8 mouse cellular contexts compared by ENCODE assay signal in genomic region chr8:70212112-70213055, GRCm38 (mm10). TPM values are rescaled to one million over a fixed set of nuclear protein-coding genes. Genes with fewer than 3 reads are reported as not detected.
DNase-seq lines count a peak whose midpoint lies in the region; ATAC-seq lines count a peak whose summit lies in the region.

TSS of gene Slc25a42 (minus strand) at chr8:70212305.

- peak; percentile 87 for ATAC-seq in inflammation-experienced regulatory T-cells, adult 6 months
- peak; percentile 94 for ATAC-seq in megakaryocyte-erythroid progenitor cell, adult 5-6 weeks (replicated peaks; ENCODE audit: low FRiP score, low TSS enrichment, poor library complexity, severe bottlenecking)

- intact Hi-C loops in gastrocnemius, postnatal 14 days (cut with DNase I; ENCODE audit: low total_unique reads) = no loop called here
- intact Hi-C loops in left cerebral cortex, postnatal 10 days (cut with DNase I) = no loop called here

- peak; percentile 99 to 100 for DNase-seq in adrenal gland, adult (ENCODE audit: inconsistent age in 2 of 2, low spot score in 1 of 2)
- DNase-seq in embryo, embryonic 10.5 days (ENCODE audit: low spot score) = peak; percentile 99
- DNase-seq in gastrocnemius, postnatal 14 days = peak; percentile 96
- DNase-seq in left cerebral cortex, postnatal 10 days (ENCODE audit: extremely low spot score in 1 of 2, low spot score in 2 of 2) = peak; percentile 98 to 99
- peak; percentile 99 for DNase-seq in right cerebral cortex, postnatal 25 days
- peak; percentile 95 to 97 for DNase-seq in urinary bladder, postnatal 4 days (ENCODE audit: low spot score in 2 of 2)

RNA-seq across cellular contexts. Expression of gene Slc25a42, which starts in this region (rescaled TPM):
- total RNA-seq in gastrocnemius, postnatal 14 days (2021) = 10 to 100 TPM; 25.5 to 29.2 TPM
- polyA plus RNA-seq in inflammation-experienced regulatory T-cells, adult 6 months (2017; shearing (Covaris generic)) = 10 to 100 TPM in 2 of 3 experiments, 1 to 10 TPM in 1; 5.1 to 15.7 (median 11.2) TPM
- 10 to 100 TPM; 26.1 to 26.6 TPM for total RNA-seq in left cerebral cortex, postnatal 10 days (2021)
- 31.8 and 36.6 TPM in 2 replicates for total RNA-seq in megakaryocyte-erythroid progenitor cell, adult 5-6 weeks (2014; fragmentation: Nextera tagmentation)
- 3.2 and 5.5 TPM in 2 replicates for total RNA-seq in megakaryocyte-erythroid progenitor cell, adult 5-6 weeks (2017)

Comparison
In these comparisons a context has a peak if more than half of its experiments do, and no peak if none do; other contexts are left out.
1. Peak in every context shown above with its lines: DNase-seq and ATAC-seq.